Mouse (Mus musculus) MEL (cell line): ENCODE data around the gene Ift22.

ENCODE experiments used
- CTCF ChIP-seq, 3 experiments: IDR thresholded peaks in 2 of 3; conservative IDR thresholded peaks in 1 of 3; 2 replicates each; pipeline ENCODE4 v1.5.1; 2011 to 2012; ENCODE audit warnings: low read length in 3 of 3, low read depth in 2 of 3, mild to moderate bottlenecking in 2 of 3, improper control_type of control experiment in 1 of 3, inconsistent platforms in 1 of 3, mixed read lengths in 1 of 3, moderate library complexity in 1 of 3; ENCODE audit not compliant: control insufficient read depth in 1 of 3, insufficient read depth in 1 of 3, poor library complexity in 1 of 3, severe bottlenecking in 1 of 3
- EP300 ChIP-seq, 2 experiments: IDR thresholded peaks; 2 replicates each; pipeline ENCODE4 v1.6.1; 2011; ENCODE audit warnings: improper control_type of control experiment in 2 of 2, low read length in 2 of 2, low read depth in 1 of 2, mild to moderate bottlenecking in 1 of 2
- ETS1 ChIP-seq: IDR thresholded peaks from 2 replicates; pipeline ENCODE4 v1.6.1; 2012; ENCODE audit warnings: low read depth, mild to moderate bottlenecking, inconsistent platforms, low read length, improper control_type of control experiment, moderate library complexity
- JUND ChIP-seq: IDR thresholded peaks from 2 replicates; pipeline ENCODE4 v1.6.1; 2011; ENCODE audit warnings: low read depth, mild to moderate bottlenecking, improper control_type of control experiment, low read length
- MYC ChIP-seq: IDR thresholded peaks from 2 replicates; pipeline ENCODE4 v1.6.1; 2011; ENCODE audit warnings: low read depth, mild to moderate bottlenecking, low read length, improper control_type of control experiment, moderate library complexity
- NELFE ChIP-seq: IDR thresholded peaks from 2 replicates; pipeline ENCODE4 v1.6.1; 2011; ENCODE audit warnings: low read depth, low read length, improper control_type of control experiment
- NRF1 ChIP-seq: IDR thresholded peaks from 2 replicates; pipeline ENCODE4 v1.6.1; 2014; ENCODE audit warnings: low read depth, mild to moderate bottlenecking, inconsistent platforms, low read length, improper control_type of control experiment, moderate library complexity; ENCODE audit not compliant: poor library complexity, insufficient read depth, severe bottlenecking
- POLR2A ChIP-seq, 2 experiments: IDR thresholded peaks; 2 replicates each; pipeline ENCODE4 v1.6.1; 2011 to 2012; ENCODE audit warnings: low read length in 2 of 2, mild to moderate bottlenecking in 2 of 2, control low read depth in 1 of 2, improper control_type of control experiment in 1 of 2, low read depth in 1 of 2, moderate library complexity in 1 of 2; ENCODE audit not compliant: control insufficient read depth in 1 of 2, insufficient read depth in 1 of 2, poor library complexity in 1 of 2
- RAD21 ChIP-seq: IDR thresholded peaks from 2 replicates; pipeline ENCODE4 v1.6.1; 2011; ENCODE audit warnings: mild to moderate bottlenecking, low read depth, low read length, improper control_type of control experiment
- TBP ChIP-seq: IDR thresholded peaks from 2 replicates; pipeline ENCODE4 v1.8.0; 2011; ENCODE audit warnings: low read depth, low read length, improper control_type of control experiment
- UBTF ChIP-seq: IDR thresholded peaks from 2 replicates; pipeline ENCODE4 v1.6.1; 2012; ENCODE audit warnings: low read depth, mild to moderate bottlenecking, inconsistent platforms, low read length, improper control_type of control experiment, moderate library complexity, borderline replicate concordance; ENCODE audit not compliant: insufficient read depth

- TF ChIP-seq CTCF (IDR thresholded peaks at IDR 0.05 in 2 of 3, conservative IDR thresholded peaks at IDR 0.05 in 1 of 3; ENCODE audit: control insufficient read depth in 1 of 3, insufficient read depth in 1 of 3, low read depth in 2 of 3, low read length in 3 of 3, poor library complexity in 1 of 3, severe bottlenecking in 1 of 3) (no peak), ETS1 (no peak), NELFE (no peak), POLR2A (IDR thresholded peaks at IDR 0.05; ENCODE audit: control insufficient read depth in 1 of 2, insufficient read depth in 1 of 2, low read depth in 1 of 2, low read length in 2 of 2, poor library complexity in 1 of 2) (no peak), EP300 (IDR thresholded peaks at IDR 0.05; ENCODE audit: low read depth in 1 of 2, low read length in 2 of 2) (no peak), MYC (no peak), UBTF (no peak), NRF1 (no peak), JUND (no peak), TBP (no peak), RAD21 (no peak)
Observed at GRCm38 (mm10) chr5:136861191-136861940, 46.6 kb upstream of the Ift22 start.
